Mouse (Mus musculus): ENCODE data around the gene Olfr270. TPM values are rescaled to one million over a fixed set of nuclear protein-coding genes. Genes with fewer than 3 reads are reported as not detected.

The Olfr270 gene
- not detected in 2 replicates for polyA plus RNA-seq (2011; ENCODE audit: insufficient read length, low read depth, missing spikeins)

GRCm38 (mm10) chr4:52964247-52964646 is at the start of gene Olfr270:
Gene Olfr270 (plus strand): TSS chr4:52964547.
- no peaks in the 10 kb centered on the region for H3K4me1 ChIP-seq (ENCODE audit: control insufficient read depth, insufficient read depth, low read length)
- no peak within 1 kb of the TSS for H3K4me3 ChIP-seq (ENCODE audit: insufficient read depth, low read length)
- H3K27ac ChIP-seq (ENCODE audit: insufficient read depth, low read length): no peak within 1 kb of the TSS
- TF ChIP-seq POLR2A (IDR thresholded peaks at IDR 0.05; ENCODE audit: low read depth, low read length) (no peak), CTCF (IDR thresholded peaks at IDR 0.05; ENCODE audit: borderline replicate concordance, insufficient read depth, low read length) (no peak)

- Histone ChIP-seq H3K4me1 (ENCODE audit: control insufficient read depth, insufficient read depth, low read length) (no peaks in the 10 kb centered on the region), H3K4me3 (ENCODE audit: insufficient read depth, low read length) (no peak overlapping the region), H3K27ac (ENCODE audit: insufficient read depth, low read length) (no peak overlapping the region)
- no peak for TF ChIP-seq POLR2A (IDR thresholded peaks at IDR 0.05; ENCODE audit: low read depth, low read length)
- no peak for TF ChIP-seq CTCF (IDR thresholded peaks at IDR 0.05; ENCODE audit: borderline replicate concordance, insufficient read depth, low read length)
These were observed 47.6 kb upstream of the Olfr270 start for GRCm38 (mm10) chr4:52916659-52917310.

DNA sequence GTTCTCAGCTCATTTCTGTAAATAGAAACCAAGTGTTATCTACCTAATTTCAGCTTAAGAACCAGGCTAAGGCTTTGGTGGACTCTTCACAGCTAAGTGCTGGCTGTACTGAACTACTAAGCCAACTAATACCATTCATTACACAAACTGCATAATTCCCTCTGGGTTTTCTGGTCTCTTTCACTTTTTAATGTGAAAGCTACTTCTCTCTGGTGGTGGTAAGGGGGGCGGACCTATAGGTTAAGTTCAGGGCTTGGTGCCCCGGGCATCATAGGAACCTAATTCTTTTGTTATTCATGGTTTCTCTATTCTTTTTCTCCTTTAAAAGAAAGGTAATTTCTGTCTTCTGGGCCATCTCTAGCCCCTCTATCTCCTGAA is 47.0 kb upstream of the Olfr270 start:
- no peaks in the 10 kb centered on the region for H3K4me1 ChIP-seq (ENCODE audit: control insufficient read depth, insufficient read depth, low read length)
- H3K4me3 ChIP-seq (ENCODE audit: insufficient read depth, low read length): no peak overlapping the region
- TF ChIP-seq POLR2A (IDR thresholded peaks at IDR 0.05; ENCODE audit: low read depth, low read length) (no peak), CTCF (IDR thresholded peaks at IDR 0.05; ENCODE audit: borderline replicate concordance, insufficient read depth, low read length) (no peak)
- H3K27ac ChIP-seq (ENCODE audit: insufficient read depth, low read length): no peak overlapping the region

DNA sequence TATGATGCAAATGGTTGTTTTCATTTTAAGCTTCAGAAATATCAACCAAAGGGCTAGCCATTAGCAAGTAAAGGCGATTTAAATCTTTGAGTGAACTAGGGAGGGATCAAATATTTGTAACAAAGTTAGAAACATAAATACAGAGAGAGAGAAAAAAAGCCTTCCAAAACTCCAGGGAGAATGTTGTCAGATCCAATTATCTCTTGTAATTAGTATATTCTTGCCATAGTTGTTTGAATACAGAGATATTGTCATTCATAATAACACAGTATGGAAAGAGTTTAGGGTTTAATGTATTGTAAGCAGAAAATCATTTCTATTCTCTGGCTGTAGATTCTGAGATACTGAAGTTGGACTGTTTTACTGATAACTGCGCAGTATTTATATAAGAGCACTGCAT is 45.3 kb upstream of the Olfr270 start, which contains the start of gene Olfr272:
Gene Olfr272, minus strand, starts transcription at position 101 of the 400 bp plus-strand sequence.
- no peak for TF ChIP-seq CTCF (IDR thresholded peaks at IDR 0.05; ENCODE audit: borderline replicate concordance, insufficient read depth, low read length)
- no peak for TF ChIP-seq POLR2A (IDR thresholded peaks at IDR 0.05; ENCODE audit: low read depth, low read length)
- H3K4me1 ChIP-seq (ENCODE audit: control insufficient read depth, insufficient read depth, low read length): no peaks in the 10 kb centered on the region
- H3K4me3 ChIP-seq (ENCODE audit: insufficient read depth, low read length): no peak within 1 kb of the TSS
- H3K27ac ChIP-seq (ENCODE audit: insufficient read depth, low read length): no peak within 1 kb of the TSS

GRCm38 (mm10) chr4:52930480-52930879 is 33.9 kb upstream of the Olfr270 start:
- TF ChIP-seq CTCF (IDR thresholded peaks at IDR 0.05; ENCODE audit: borderline replicate concordance, insufficient read depth, low read length) (no peak), POLR2A (IDR thresholded peaks at IDR 0.05; ENCODE audit: low read depth, low read length) (no peak)
- Histone ChIP-seq H3K4me3 (ENCODE audit: insufficient read depth, low read length) (no peak overlapping the region), H3K4me1 (ENCODE audit: control insufficient read depth, insufficient read depth, low read length) (no peaks in the 10 kb centered on the region), H3K27ac (ENCODE audit: insufficient read depth, low read length) (no peak overlapping the region)

- Histone ChIP-seq H3K4me3 (ENCODE audit: insufficient read depth, low read length) (no peak overlapping the region), H3K27ac (ENCODE audit: insufficient read depth, low read length) (no peak overlapping the region), H3K4me1 (ENCODE audit: control insufficient read depth, insufficient read depth, low read length) (no peaks in the 10 kb centered on the region)
- TF ChIP-seq POLR2A (IDR thresholded peaks at IDR 0.05; ENCODE audit: low read depth, low read length): no peak
These were observed 17.7 kb upstream of the Olfr270 start for GRCm38 (mm10) chr4:52946665-52947064.

DNA sequence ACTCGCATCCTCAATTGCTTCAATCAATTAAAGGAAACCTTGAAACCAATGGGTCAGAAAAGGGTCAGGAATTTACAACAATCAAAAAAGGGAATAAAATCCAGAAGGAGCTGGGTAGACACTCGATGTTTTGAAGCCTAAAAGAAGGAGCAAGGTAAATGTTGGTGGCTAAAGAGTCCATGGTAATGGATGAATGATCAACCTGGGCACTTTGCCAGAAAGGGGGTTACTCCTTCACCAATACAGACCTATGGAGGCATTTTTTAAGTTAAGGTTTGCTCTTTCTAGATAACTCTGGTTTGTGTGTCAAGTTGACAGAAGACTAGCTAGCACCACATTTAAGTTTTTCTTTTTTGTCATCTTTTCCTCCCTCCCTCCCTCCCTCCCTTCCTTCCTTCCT is 15.3 kb upstream of the Olfr270 start:
- TF ChIP-seq CTCF (IDR thresholded peaks at IDR 0.05; ENCODE audit: borderline replicate concordance, insufficient read depth, low read length) (no peak), POLR2A (IDR thresholded peaks at IDR 0.05; ENCODE audit: low read depth, low read length) (no peak)
- Histone ChIP-seq H3K4me1 (ENCODE audit: control insufficient read depth, insufficient read depth, low read length) (no peaks in the 10 kb centered on the region), H3K27ac (ENCODE audit: insufficient read depth, low read length) (no peak overlapping the region), H3K4me3 (ENCODE audit: insufficient read depth, low read length) (no peak overlapping the region)

DNA sequence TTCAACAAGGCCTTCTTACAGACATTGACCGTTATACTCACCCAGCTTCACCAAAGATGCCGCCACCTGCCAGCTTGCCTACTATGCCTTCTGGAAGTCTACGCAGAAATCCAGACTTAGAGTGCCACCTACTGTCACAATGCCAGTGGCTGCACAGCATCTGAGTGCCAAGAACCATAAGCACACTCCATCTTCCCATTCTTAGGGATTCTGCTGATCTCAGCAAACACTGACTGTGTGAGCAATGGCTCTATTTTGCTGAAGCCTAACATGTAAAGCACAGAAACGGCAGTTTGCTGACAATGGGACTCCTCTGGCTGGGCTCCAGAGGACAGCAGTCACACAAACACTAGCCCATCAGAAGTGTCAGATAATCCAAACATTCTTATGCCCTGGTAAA is 5.7 kb upstream of the Olfr270 start:
- Histone ChIP-seq H3K27ac (ENCODE audit: insufficient read depth, low read length) (no peak overlapping the region), H3K4me3 (ENCODE audit: insufficient read depth, low read length) (no peak overlapping the region), H3K4me1 (ENCODE audit: control insufficient read depth, insufficient read depth, low read length) (no peaks in the 10 kb centered on the region)
- TF ChIP-seq POLR2A (IDR thresholded peaks at IDR 0.05; ENCODE audit: low read depth, low read length): no peak
- no peak for TF ChIP-seq CTCF (IDR thresholded peaks at IDR 0.05; ENCODE audit: borderline replicate concordance, insufficient read depth, low read length)

- Histone ChIP-seq H3K4me3 (ENCODE audit: insufficient read depth, low read length) (no peak overlapping the region), H3K4me1 (ENCODE audit: control insufficient read depth, insufficient read depth, low read length) (no peaks in the 10 kb centered on the region), H3K27ac (ENCODE audit: insufficient read depth, low read length) (no peak overlapping the region)
- no peak for TF ChIP-seq POLR2A (IDR thresholded peaks at IDR 0.05; ENCODE audit: low read depth, low read length)
- TF ChIP-seq CTCF (IDR thresholded peaks at IDR 0.05; ENCODE audit: borderline replicate concordance, insufficient read depth, low read length): no peak
These were observed 20.9 kb downstream of the Olfr270 start for GRCm38 (mm10) chr4:52985216-52985615.

- H3K27ac ChIP-seq (ENCODE audit: insufficient read depth, low read length): no peak overlapping the region
- H3K4me1 ChIP-seq (ENCODE audit: control insufficient read depth, insufficient read depth, low read length): no peaks in the 10 kb centered on the region
- H3K4me3 ChIP-seq (ENCODE audit: insufficient read depth, low read length): no peak overlapping the region
- TF ChIP-seq POLR2A (IDR thresholded peaks at IDR 0.05; ENCODE audit: low read depth, low read length): no peak
- TF ChIP-seq CTCF (IDR thresholded peaks at IDR 0.05; ENCODE audit: borderline replicate concordance, insufficient read depth, low read length): no peak
These were observed 21.9 kb downstream of the Olfr270 start for GRCm38 (mm10) chr4:52986266-52986665.
